8 mouse cellular contexts compared by ENCODE assay signal in the genomic region with DNA sequence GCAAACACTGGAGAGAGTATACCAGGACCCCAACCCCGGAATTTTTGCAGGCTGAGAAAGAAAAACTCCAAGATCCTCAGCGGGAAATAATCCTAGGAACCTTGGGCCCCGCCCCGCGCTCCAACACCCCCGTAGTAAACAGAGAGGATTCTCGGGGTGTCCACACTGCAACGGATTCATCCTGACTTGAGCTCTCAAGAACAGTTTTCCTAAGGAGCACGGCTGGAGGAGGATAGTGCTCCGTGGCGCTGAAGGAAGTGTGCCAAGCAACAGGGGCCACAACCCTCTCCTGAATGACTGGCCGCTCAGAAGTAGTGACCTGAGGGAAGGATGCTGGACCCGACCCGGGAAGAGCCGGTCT. TPM values are rescaled to one million over a fixed set of nuclear protein-coding genes. Genes with fewer than 3 reads are reported as not detected.
DNase-seq lines count a peak whose midpoint lies in the region; ATAC-seq and TF ChIP-seq lines count a peak whose summit lies in the region.

No protein-coding gene starts in this region.

- H3K27ac ChIP-seq in cerebellum, adult 2 months (ENCODE audit: insufficient read depth, low read length), result peak overlapping the region; percentile 73; the same call in 1 of the 2 replicates
- H3K27ac ChIP-seq in intestine, embryonic 16.5 days (ENCODE audit: low read length), result peak overlapping the region; percentile 92
- peak overlapping the region; percentile 95 for H3K27ac ChIP-seq in neural tube, embryonic 14.5 days (ENCODE audit: low read depth, low read length)

- peak overlapping the region; percentile 89 for H3K4me2 ChIP-seq in intestine, embryonic 16.5 days (ENCODE audit: low read depth, low read length)
- peak overlapping the region; percentile 84 for H3K4me2 ChIP-seq in neural tube, embryonic 14.5 days (ENCODE audit: low read depth, low read length)

- no peaks in the 10 kb centered on the region for H3K27me3 ChIP-seq in cerebellum, adult 2 months (ENCODE audit: control insufficient read depth, insufficient read depth, low read length)
- no peaks in the 10 kb centered on the region for H3K27me3 ChIP-seq in intestine, embryonic 16.5 days (replicated peaks; ENCODE audit: control insufficient read depth, insufficient read depth, low read length)
- no peaks in the 10 kb centered on the region for H3K27me3 ChIP-seq in neural tube, embryonic 14.5 days (ENCODE audit: control insufficient read depth, insufficient read depth, low read length)

- H3K9ac ChIP-seq in intestine, embryonic 16.5 days (ENCODE audit: low read depth, low read length), result peak overlapping the region; percentile 81
- H3K9ac ChIP-seq in neural tube, embryonic 14.5 days (replicated peaks; ENCODE audit: low read depth, low read length), result peak overlapping the region; percentile 92

- no peak for TF ChIP-seq POLR2A in cerebellum, adult 2 months (IDR thresholded peaks at IDR 0.05; ENCODE audit: borderline replicate concordance, insufficient read depth, low read length)

- H3K36me3 ChIP-seq in intestine, embryonic 16.5 days (ENCODE audit: control insufficient read depth, insufficient read depth, low read length), result no peaks in the 10 kb centered on the region
- H3K36me3 ChIP-seq in neural tube, embryonic 14.5 days (ENCODE audit: control insufficient read depth, insufficient read depth, low read length), result peaks cover 3% of the 10 kb centered on the region; the same call in 1 of the 2 replicates

- no peak for ATAC-seq in intestine, embryonic 16.5 days
- peak; percentile 0; the same call in 1 of the 2 replicates for ATAC-seq in neural tube, embryonic 14.5 days (ENCODE audit: low read depth)

- DNase-seq in cerebellum, adult 2 months, result no peak
- no peak for DNase-seq in cerebellum, adult 8-10 months
- peak; percentile 21 to 49 for DNase-seq in right cerebral cortex, adult 2 months (ENCODE audit: low spot score in 2 of 2)
- no peak for DNase-seq in right cerebral cortex, postnatal 14 days
- no peak for DNase-seq in embryo, embryonic 10.5 days (ENCODE audit: low spot score)
- no peak for DNase-seq in testis, postnatal 14 days (ENCODE audit: low spot score)

- H3K4me3 ChIP-seq in cerebellum, adult 2 months (replicated peaks; ENCODE audit: insufficient read depth, low read depth, low read length), result peak overlapping the region; percentile 83
- peak overlapping the region; percentile 73 for H3K4me3 ChIP-seq in intestine, embryonic 16.5 days (ENCODE audit: low read length)
- peak overlapping the region; percentile 90 for H3K4me3 ChIP-seq in neural tube, embryonic 14.5 days (ENCODE audit: low read depth, low read length)

- no peaks in the 10 kb centered on the region for H3K9me3 ChIP-seq in intestine, embryonic 16.5 days (ENCODE audit: control insufficient read depth, low read length)
- H3K9me3 ChIP-seq in neural tube, embryonic 14.5 days (ENCODE audit: control insufficient read depth, low read length), result no peaks in the 10 kb centered on the region

- no peak for TF ChIP-seq CTCF in cerebellum, adult 2 months (IDR thresholded peaks at IDR 0.05; ENCODE audit: borderline replicate concordance, insufficient read depth, low read depth, low read length)

- under 1% methylated on average over 15 of the region's 15 CpGs for WGBS in cerebellum, adult 2 months
- 0% methylated on average over 15 of the region's 15 CpGs for WGBS in intestine, embryonic 16.5 days
- under 1% methylated on average over 15 of the region's 15 CpGs for WGBS in neural tube, embryonic 14.5 days

- H3K4me1 ChIP-seq in cerebellum, adult 2 months (ENCODE audit: control insufficient read depth, insufficient read depth, low read length), result no peaks in the 10 kb centered on the region
- H3K4me1 ChIP-seq in intestine, embryonic 16.5 days (ENCODE audit: control insufficient read depth, insufficient read depth, low read length), result peaks cover 3% of the 10 kb centered on the region; the same call in 1 of the 2 replicates
- H3K4me1 ChIP-seq in neural tube, embryonic 14.5 days (ENCODE audit: control insufficient read depth, insufficient read depth, low read length), result peaks cover 9% of the 10 kb centered on the region; the same call in 1 of the 2 replicates

RNA-seq across cellular contexts. Expression of a gene that starts 0.5 kb away (rescaled TPM):
- 8.1 and 8.4 TPM in 2 replicates for polyA plus RNA-seq in cerebellum, adult 2 months (2012; rRNA removed)
- 8.7 and 10.4 TPM in 2 replicates for polyA plus RNA-seq in intestine, embryonic 16.5 days (2015; fragmentation: Nextera tagmentation; extraction: Ambion mirVana)
- 20.4 and 21.9 TPM in 2 replicates for polyA plus RNA-seq in neural tube, embryonic 14.5 days (2014; fragmentation: Nextera tagmentation; extraction: Ambion mirVana)

RNA-seq across cellular contexts. Expression of a gene that starts 25.6 kb away (rescaled TPM):
- not detected in 2 replicates for polyA plus RNA-seq in cerebellum, adult 2 months (2012; rRNA removed)
- polyA plus RNA-seq in intestine, embryonic 16.5 days (2015; fragmentation: Nextera tagmentation; extraction: Ambion mirVana), result not detected in 2 replicates
- polyA plus RNA-seq in neural tube, embryonic 14.5 days (2014; fragmentation: Nextera tagmentation; extraction: Ambion mirVana), result not detected in 2 replicates

Comparison
In these comparisons a context has a peak if more than half of its experiments do, and no peak if none do; other contexts are left out.
1. DNase-seq: peak in right cerebral cortex, adult 2 months (2 of 2); none in cerebellum, adult 2 months (0 of 2), cerebellum, adult 8-10 months (single experiment), right cerebral cortex, postnatal 14 days (single experiment), embryo, embryonic 10.5 days (single experiment) and testis, postnatal 14 days (single experiment).
2. Peak in every context shown above with its lines, with median percentiles within 50 percentile points of each other: H3K27ac ChIP-seq and H3K4me3 ChIP-seq.